Mouse (Mus musculus) hindbrain, embryonic 14.5 days (tissue): ENCODE results near the gene Depdc7. TPM values are rescaled to one million over a fixed set of nuclear protein-coding genes. Genes with fewer than 3 reads are reported as not detected.

Source experiments
- ATAC-seq: fragments of 200-750 bp; cut with Nextera tagmentation; 2 replicates; pipeline ENCODE4 v1.8.0; 2017; ENCODE audit warnings: moderate number of reproducible peaks, mild to moderate bottlenecking, moderate TSS enrichment, moderate library complexity; ENCODE audit not compliant: low FRiP score
- DNase-seq: peaks from one replicate; pipeline ENCODE4 v3.0.0-alpha.2; 2015; ENCODE audit warnings: low spot score
- H3K27ac ChIP-seq: fragments of 300-500 bp; sonication (generic); 2 replicates; pipeline ENCODE4 v1.5.1; 2014; ENCODE audit warnings: mild to moderate bottlenecking, moderate library complexity
- H3K27me3 ChIP-seq: fragments of 300-500 bp; sonication (generic); 2 replicates; pipeline ENCODE4 v1.6.1; 2014; ENCODE audit warnings: mild to moderate bottlenecking, low read length, mixed read lengths; ENCODE audit not compliant: control insufficient read depth, insufficient read depth
- H3K36me3 ChIP-seq: fragments of 300-500 bp; sonication (generic); replicated peaks from 2 replicates; pipeline ENCODE4 v1.6.1; 2014; ENCODE audit not compliant: control insufficient read depth, insufficient read depth
- H3K4me1 ChIP-seq: fragments of 300-500 bp; sonication (generic); replicated peaks from 2 replicates; pipeline ENCODE4 v1.6.1; 2014; ENCODE audit warnings: antibody characterized with exemption, low read length, mixed read lengths; ENCODE audit not compliant: control insufficient read depth, insufficient read depth
- H3K4me2 ChIP-seq: fragments of 300-500 bp; sonication (generic); replicated peaks from 2 replicates; pipeline ENCODE4 v1.6.1; 2014; ENCODE audit warnings: mild to moderate bottlenecking, moderate library complexity
- H3K4me3 ChIP-seq: fragments of 300-500 bp; sonication (generic); replicated peaks from 2 replicates; pipeline ENCODE4 v1.5.1; 2014; ENCODE audit warnings: mild to moderate bottlenecking, low read length
- H3K9ac ChIP-seq: fragments of 300-500 bp; sonication (generic); 2 replicates; pipeline ENCODE4 v1.6.1; 2014
- H3K9me3 ChIP-seq: fragments of 300-500 bp; sonication (generic); 2 replicates; pipeline ENCODE4 v1.6.1; 2016; ENCODE audit warnings: low read length; ENCODE audit not compliant: control insufficient read depth
- WGBS: fragments of 180-500 bp; shearing (Covaris S2); extraction: QIAGEN DNeasy Blood & Tissue Kit; methylation state at CpG from one replicate; pipeline ENCODE4 v1.1.7; 2014; 5-methylcytosine and 5-hydroxymethylcytosine counted together
- polyA plus RNA-seq: library from polyadenylated mRNA; unstranded; fragments of >200 nt; fragmentation: Nextera tagmentation; extraction: Ambion mirVana; gene quantifications from 2 replicates; pipeline ENCODE4 v1.2.1, GENCODE M21; 2014

Depdc7 gene
- polyA plus RNA-seq, 1 experiment from 2014 or later: 1.6 TPM

DNA sequence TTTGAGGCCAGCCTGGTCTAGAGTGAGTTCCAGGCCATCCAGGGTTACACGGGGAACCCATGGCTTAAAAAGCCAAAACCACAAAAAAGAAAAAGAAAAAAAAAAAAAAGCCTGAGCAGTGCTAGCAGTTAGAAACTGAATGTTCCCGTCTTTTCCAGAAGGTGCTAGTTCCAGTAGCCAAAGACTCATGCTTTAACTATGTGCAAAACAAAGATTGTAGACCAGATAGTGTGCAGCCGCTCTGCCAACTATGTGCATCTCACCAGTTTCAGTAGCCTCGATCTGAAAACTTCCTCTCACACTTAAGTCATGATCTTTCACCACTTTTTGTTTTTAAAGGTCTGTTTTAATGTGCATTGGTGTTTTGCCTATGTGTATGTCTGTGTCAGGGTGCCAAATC lies 24.9 kb downstream of the Depdc7 start:
- Histone ChIP-seq H3K36me3 (no peaks in the 10 kb centered on the region), H3K27ac (no peak overlapping the region), H3K4me3 (no peak overlapping the region), H3K9me3 (no peaks in the 10 kb centered on the region), H3K4me1 (0 out of 2 replicates have a peak, but pooled peaks cover 2% of the 10 kb centered on the region), H3K27me3 (no peaks in the 10 kb centered on the region), H3K9ac (no peak overlapping the region), H3K4me2 (no peak overlapping the region)
- WGBS: 94% methylated on average over 4 of the region's 4 CpGs
- ATAC-seq: no peak
- no peak for DNase-seq

DNA sequence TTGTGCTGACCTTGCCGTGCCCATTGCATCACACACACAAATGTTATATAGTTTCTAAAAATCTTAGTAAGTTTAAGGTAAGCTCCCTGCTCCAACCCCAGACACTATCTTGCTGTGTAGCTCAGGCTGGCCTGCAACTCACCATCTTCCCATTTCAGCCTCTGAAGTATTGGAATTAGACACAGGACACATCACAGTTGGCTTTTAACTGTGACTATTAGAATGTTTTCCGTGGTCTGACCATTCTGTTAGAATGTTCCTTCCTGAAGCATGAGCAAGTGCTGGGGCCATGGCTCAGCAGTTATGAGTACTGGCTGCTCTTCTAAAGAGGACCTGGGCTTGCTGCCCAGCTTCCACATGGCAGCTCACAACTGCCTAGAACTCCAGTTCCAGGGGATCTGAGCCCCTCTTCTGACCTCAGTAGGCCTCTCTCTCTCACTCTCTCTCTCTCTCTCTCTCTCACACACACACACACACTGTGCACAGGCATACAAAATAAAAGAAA lies 25.4 kb downstream of the Depdc7 start:
- no peak for ATAC-seq
- H3K9me3 ChIP-seq: no peaks in the 10 kb centered on the region
- no peaks in the 10 kb centered on the region for H3K27me3 ChIP-seq
- H3K27ac ChIP-seq: no peak overlapping the region
- DNase-seq: no peak
- H3K4me2 ChIP-seq: no peak overlapping the region
- 90% methylated on average over 2 of the region's 2 CpGs for WGBS
- H3K4me3 ChIP-seq: no peak overlapping the region
- H3K4me1 ChIP-seq: 0 out of 2 replicates have a peak, but pooled peaks cover 4% of the 10 kb centered on the region
- H3K36me3 ChIP-seq: no peaks in the 10 kb centered on the region
- no peak overlapping the region for H3K9ac ChIP-seq

- Histone ChIP-seq H3K27ac (no peak within 1 kb of the TSS), H3K4me3 (no peak within 1 kb of the TSS), H3K4me2 (no peak within 1 kb of the TSS), H3K27me3 (no peaks in the 10 kb centered on the region), H3K4me1 (0 out of 2 replicates have a peak, but pooled peaks cover 4% of the 10 kb centered on the region), H3K9ac (no peak within 1 kb of the TSS), H3K9me3 (no peaks in the 10 kb centered on the region), H3K36me3 (no peaks in the 10 kb centered on the region)
- DNase-seq (no peak), ATAC-seq (no peak)
- 85% methylated on average over 4 of the region's 4 CpGs for WGBS
These were observed 26.4 kb downstream of the Depdc7 start, which contains the start of gene Pin1rt1 for GRCm38 (mm10) chr2:104716279-104716678. TSS of gene Pin1rt1 (minus strand) at chr2:104716379.

GRCm38 (mm10) chr2:104714254-104714691 lies 28.4 kb downstream of the Depdc7 start:
- DNase-seq (no peak), ATAC-seq (no peak)
- no peak overlapping the region for H3K4me3 ChIP-seq
- H3K27ac ChIP-seq: no peak overlapping the region
- no peak overlapping the region for H3K9ac ChIP-seq
- H3K36me3 ChIP-seq: no peaks in the 10 kb centered on the region
- H3K4me2 ChIP-seq: no peak overlapping the region
- peaks cover 20% of the 10 kb centered on the region for H3K4me1 ChIP-seq
- H3K9me3 ChIP-seq: no peaks in the 10 kb centered on the region
- no peaks in the 10 kb centered on the region for H3K27me3 ChIP-seq
- WGBS: 37% methylated on average over 15 of the region's 15 CpGs

- Histone ChIP-seq H3K36me3 (no peaks in the 10 kb centered on the region), H3K27me3 (no peaks in the 10 kb centered on the region), H3K4me3 (peak overlapping the region; percentile 84), H3K4me1 (peaks cover 20% of the 10 kb centered on the region), H3K27ac (peak overlapping the region; percentile 94), H3K9me3 (no peaks in the 10 kb centered on the region), H3K9ac (peak overlapping the region; percentile 84), H3K4me2 (peak overlapping the region; percentile 74)
- no peak for ATAC-seq
- DNase-seq: no peak
- WGBS: 5% methylated on average over 7 of the region's 7 CpGs
These were observed 30.2 kb downstream of the Depdc7 start for GRCm38 (mm10) chr2:104712486-104712809.

DNA sequence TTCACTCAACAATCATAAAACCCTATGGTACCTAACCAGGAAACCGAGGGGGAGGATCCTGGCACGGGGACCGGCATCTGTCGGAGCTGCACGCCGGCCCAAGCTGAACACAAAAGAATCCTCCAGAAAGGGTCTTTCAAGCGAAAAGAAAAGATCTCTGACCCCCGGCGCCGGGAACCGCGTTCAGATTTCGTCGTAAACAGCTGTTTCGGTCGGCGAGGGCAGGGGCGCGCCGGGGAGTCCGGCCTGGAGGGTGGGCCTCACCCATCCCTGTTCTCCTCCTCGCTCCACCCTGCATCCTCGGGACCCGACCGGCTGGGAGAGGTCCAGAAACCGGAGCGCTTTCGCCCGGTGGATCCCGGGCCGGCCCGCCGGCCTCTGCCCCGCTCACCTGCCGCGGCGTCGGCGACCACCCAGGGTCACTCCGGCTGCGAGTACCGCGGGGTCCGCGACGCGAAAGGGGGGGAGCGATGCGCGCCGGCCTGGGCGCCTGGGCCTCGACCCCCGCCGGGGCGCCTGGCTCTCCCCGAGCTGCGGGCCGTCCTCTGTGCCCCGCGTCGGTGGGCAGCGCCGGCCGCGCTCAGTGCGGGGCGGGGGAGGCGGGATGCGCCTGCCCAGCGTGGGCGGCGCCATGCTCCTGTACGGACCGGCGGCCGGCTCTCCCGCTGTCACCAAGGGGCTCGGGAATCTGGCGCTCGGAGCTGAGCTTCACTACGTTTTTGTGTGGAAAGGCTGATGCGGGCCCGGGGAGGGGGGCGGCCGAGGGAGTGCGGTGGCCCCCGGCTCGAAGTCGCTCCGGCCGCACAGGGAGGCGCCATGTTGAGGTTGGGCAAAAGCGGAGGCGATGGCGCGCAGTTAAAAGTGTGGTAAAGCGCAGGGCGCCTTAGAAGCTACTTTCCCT lies 30.8 kb downstream of the Depdc7 start, which contains the start of gene Tcp11l1:
Tcp11l1 (minus strand) TSS at position 585 of the 901 bp plus-strand sequence.
- under 1% methylated on average over 79 of the region's 99 CpGs for WGBS
- no peaks in the 10 kb centered on the region for H3K36me3 ChIP-seq
- ATAC-seq: peak; percentile 94
- no peaks in the 10 kb centered on the region for H3K27me3 ChIP-seq
- peak within 1 kb of the TSS; percentile 94 for H3K27ac ChIP-seq
- H3K4me1 ChIP-seq: peaks cover 20% of the 10 kb centered on the region
- DNase-seq: peak; percentile 73
- H3K4me2 ChIP-seq: peak within 1 kb of the TSS; percentile 74
- no peaks in the 10 kb centered on the region for H3K9me3 ChIP-seq
- H3K9ac ChIP-seq: peak within 1 kb of the TSS; percentile 84
- peak within 1 kb of the TSS; percentile 84 for H3K4me3 ChIP-seq

DNA sequence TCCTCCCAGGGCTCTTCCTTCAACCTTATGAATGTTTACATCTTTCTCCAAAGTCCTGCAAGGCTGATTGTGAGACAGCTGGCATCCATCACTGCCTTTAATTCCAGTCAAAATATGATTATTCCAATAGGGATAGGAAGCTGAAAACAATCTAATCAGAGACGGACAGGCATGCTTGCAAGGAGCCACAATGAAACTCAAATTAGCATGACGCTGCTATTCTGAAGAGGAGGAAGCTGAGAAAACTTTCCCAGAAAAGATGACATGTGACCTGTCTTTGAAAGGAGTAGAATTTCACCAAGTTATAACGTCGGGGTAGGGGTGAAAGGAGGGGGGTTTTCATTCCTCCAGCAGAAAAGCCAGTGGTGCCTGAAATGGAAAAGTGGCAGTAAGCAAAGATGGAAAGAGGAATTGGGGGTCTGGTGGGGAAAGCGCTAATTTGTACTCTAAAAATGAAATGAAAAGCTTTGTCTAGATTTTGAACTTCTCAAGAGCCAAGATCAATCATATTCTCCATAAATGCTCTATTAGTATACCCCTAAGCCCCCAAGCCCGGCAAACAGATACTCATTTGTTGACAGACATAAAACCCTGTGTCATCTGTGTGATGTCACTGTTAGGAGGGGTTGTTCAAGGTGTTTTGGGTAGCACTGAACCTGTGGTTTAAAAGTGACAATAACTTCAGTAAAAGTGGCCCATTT lies 31.9 kb downstream of the Depdc7 start:
- Histone ChIP-seq H3K4me1 (peaks cover 20% of the 10 kb centered on the region), H3K36me3 (peaks cover 6% of the 10 kb centered on the region), H3K4me2 (peak overlapping the region; percentile 74), H3K27me3 (no peaks in the 10 kb centered on the region), H3K27ac (no peak overlapping the region; the same call in 1 of the 2 replicates), H3K9ac (peak overlapping the region; percentile 84), H3K4me3 (peak overlapping the region; percentile 84), H3K9me3 (no peaks in the 10 kb centered on the region)
- DNase-seq (no peak), ATAC-seq (no peak)
- 14% methylated on average over 6 of the region's 6 CpGs for WGBS

DNA sequence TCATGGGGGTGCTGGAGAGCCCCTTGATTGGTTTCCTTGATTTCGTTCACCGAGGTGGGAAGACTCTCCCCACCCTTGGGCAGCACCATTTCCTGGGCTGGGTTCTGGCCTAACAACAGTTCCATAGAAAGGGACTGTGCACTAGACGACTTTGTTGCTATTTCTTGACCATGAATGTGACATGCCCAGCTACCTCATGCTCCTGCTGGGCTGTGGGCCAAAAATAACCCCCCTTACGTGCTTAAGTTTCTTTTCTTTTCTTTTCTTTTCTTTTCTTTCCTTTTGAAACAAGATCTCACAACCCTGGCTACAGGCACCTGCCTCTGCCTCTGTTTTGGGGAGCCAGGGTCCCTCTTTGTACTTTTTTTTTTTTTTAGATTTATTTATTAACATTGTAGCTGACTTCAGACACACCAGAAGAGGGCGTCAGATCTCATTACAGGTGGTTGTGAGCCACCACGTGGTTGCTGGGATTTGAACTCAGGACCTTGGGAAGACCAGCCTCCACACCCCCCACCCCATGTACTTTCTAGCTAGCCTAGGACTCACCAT lies 32.8 kb downstream of the Depdc7 start:
- 58% methylated on average over 6 of the region's 6 CpGs for WGBS
- no peaks in the 10 kb centered on the region for H3K27me3 ChIP-seq
- peak overlapping the region; percentile 74; the same call in 1 of the 2 replicates for H3K4me2 ChIP-seq
- H3K9me3 ChIP-seq: no peaks in the 10 kb centered on the region
- peaks cover 20% of the 10 kb centered on the region for H3K4me1 ChIP-seq
- no peak overlapping the region for H3K9ac ChIP-seq
- peaks cover 16% of the 10 kb centered on the region for H3K36me3 ChIP-seq
- no peak for DNase-seq
- no peak overlapping the region for H3K4me3 ChIP-seq
- ATAC-seq: no peak
- H3K27ac ChIP-seq: no peak overlapping the region

- Histone ChIP-seq H3K9ac (no peak overlapping the region), H3K27ac (no peak overlapping the region), H3K9me3 (no peaks in the 10 kb centered on the region), H3K36me3 (peaks cover 35% of the 10 kb centered on the region), H3K4me2 (no peak overlapping the region), H3K4me3 (no peak overlapping the region), H3K4me1 (no peaks in the 10 kb centered on the region), H3K27me3 (no peaks in the 10 kb centered on the region)
- 90% methylated on average over 3 of the region's 3 CpGs for WGBS
- DNase-seq (no peak), ATAC-seq (no peak)
These were observed 38.3 kb downstream of the Depdc7 start for GRCm38 (mm10) chr2:104704355-104704754.
